Mouse (Mus musculus) midbrain, embryonic 12.5 days (tissue): ENCODE measurements around the gene Fmo1. TPM values are rescaled to one million over a fixed set of nuclear protein-coding genes. Genes with fewer than 3 reads are reported as not detected.
"Not testable (repeated sequence)": the region's sequence is repeated elsewhere in the genome, so short reads cannot be mapped to it uniquely, and the experiment has no call there.

ENCODE experiments used
- ATAC-seq: fragments of 200-750 bp; cut with Nextera tagmentation; 2 replicates; pipeline ENCODE4 v1.8.0; 2017; ENCODE audit warnings: low read depth, moderate TSS enrichment, moderate library complexity; ENCODE audit not compliant: low FRiP score
- H3K27ac ChIP-seq: fragments of 300-500 bp; sonication (generic); replicated peaks from 2 replicates; pipeline ENCODE4 v1.5.1; 2016; ENCODE audit warnings: mild to moderate bottlenecking
- H3K27me3 ChIP-seq: fragments of 300-500 bp; sonication (generic); 2 replicates; pipeline ENCODE4 v1.6.1; 2016; ENCODE audit warnings: mild to moderate bottlenecking
- H3K36me3 ChIP-seq: fragments of 300-500 bp; sonication (generic); 2 replicates; pipeline ENCODE4 v1.6.1; 2016
- H3K4me1 ChIP-seq: fragments of 300-500 bp; sonication (generic); 2 replicates; pipeline ENCODE4 v1.6.1; 2016
- H3K4me2 ChIP-seq: fragments of 300-500 bp; sonication (generic); replicated peaks from 2 replicates; pipeline ENCODE4 v1.6.1; 2016; ENCODE audit warnings: mild to moderate bottlenecking, moderate library complexity
- H3K4me3 ChIP-seq: fragments of 300-500 bp; sonication (generic); 2 replicates; pipeline ENCODE4 v1.5.1; 2016; ENCODE audit warnings: mild to moderate bottlenecking
- H3K9ac ChIP-seq: fragments of 300-500 bp; sonication (generic); replicated peaks from 2 replicates; pipeline ENCODE4 v1.6.1; 2016; ENCODE audit warnings: mild to moderate bottlenecking, moderate library complexity
- H3K9me3 ChIP-seq: fragments of 300-500 bp; sonication (generic); 2 replicates; pipeline ENCODE4 v1.6.1; 2016; ENCODE audit warnings: mild to moderate bottlenecking
- WGBS: fragments of 180-500 bp; shearing (Covaris S2); methylation state at CpG from one replicate; pipeline ENCODE4 v1.1.7; 2016; 5-methylcytosine and 5-hydroxymethylcytosine counted together
- polyA plus RNA-seq: library from polyadenylated mRNA; unstranded; fragments of >200 nt; fragmentation: Nextera tagmentation; extraction: Ambion mirVana; gene quantifications from 2 replicates; pipeline ENCODE4 v1.2.1, GENCODE M21; 2016

The Fmo1 gene
- polyA plus RNA-seq, 1 experiment from 2014 or later, result 26.9 TPM

- H3K4me3 ChIP-seq, result no peak overlapping the region
- H3K27ac ChIP-seq, result no peak overlapping the region
- no peak overlapping the region for H3K9ac ChIP-seq
- no peak overlapping the region for H3K4me2 ChIP-seq
- WGBS, result 76% methylated on average over 10 of the region's 10 CpGs
- ATAC-seq, result no peak
- no peaks in the 10 kb centered on the region for H3K36me3 ChIP-seq
- H3K9me3 ChIP-seq, result no peaks in the 10 kb centered on the region
- no peaks in the 10 kb centered on the region for H3K27me3 ChIP-seq
- no peaks in the 10 kb centered on the region for H3K4me1 ChIP-seq
Observed at GRCm38 (mm10) chr1:162815381-162816127, 50.9 kb downstream of the Fmo1 start.

DNA sequence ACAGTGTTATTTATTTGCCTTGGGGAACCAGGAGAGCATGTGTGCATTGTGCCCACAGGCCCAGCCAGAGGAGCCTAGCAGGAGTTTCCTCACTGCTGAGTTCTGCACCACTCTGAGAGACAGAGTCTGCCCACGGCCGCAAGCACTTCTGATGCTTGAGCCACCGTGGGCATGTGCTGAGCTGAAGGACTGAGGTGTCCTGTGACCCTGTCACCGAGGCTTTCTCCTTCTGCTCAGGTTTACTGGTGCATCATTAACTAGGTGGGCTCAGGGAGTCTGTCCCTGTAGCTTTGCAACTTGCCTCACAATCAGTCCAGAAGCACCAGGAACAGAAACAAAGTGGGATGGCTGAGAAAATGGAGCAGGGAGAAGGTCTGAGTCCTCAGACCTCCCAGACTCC is 51.5 kb downstream of the Fmo1 start:
- Histone ChIP-seq H3K27ac (no peak overlapping the region), H3K4me2 (no peak overlapping the region), H3K27me3 (no peaks in the 10 kb centered on the region), H3K9me3 (no peaks in the 10 kb centered on the region), H3K36me3 (no peaks in the 10 kb centered on the region), H3K9ac (no peak overlapping the region; the same call in 1 of the 2 replicates), H3K4me1 (no peaks in the 10 kb centered on the region), H3K4me3 (no peak overlapping the region)
- WGBS, result 79% methylated on average over 4 of the region's 4 CpGs
- no peak for ATAC-seq

- H3K36me3 ChIP-seq, result no peaks in the 10 kb centered on the region
- H3K9ac ChIP-seq, result no peak within 1 kb of the TSS
- no peak within 1 kb of the TSS for H3K27ac ChIP-seq
- 0 out of 2 replicates have a peak, but pooled peaks have one; percentile 16 for ATAC-seq
- H3K9me3 ChIP-seq, result no peaks in the 10 kb centered on the region
- no peaks in the 10 kb centered on the region for H3K4me1 ChIP-seq
- H3K4me2 ChIP-seq, result no peak within 1 kb of the TSS
- 49% methylated on average over 8 of the region's 8 CpGs for WGBS
- H3K27me3 ChIP-seq, result no peaks in the 10 kb centered on the region
- no peak within 1 kb of the TSS for H3K4me3 ChIP-seq
Observed at GRCm38 (mm10) chr1:162813836-162814156, 52.6 kb downstream of the Fmo1 start, which contains the start of gene Fmo4. TSS of gene Fmo4 (minus strand) at chr1:162813972.

GRCm38 (mm10) chr1:162813143-162813835 is 53.1 kb downstream of the Fmo1 start:
- no peak overlapping the region for H3K27ac ChIP-seq
- H3K27me3 ChIP-seq, result no peaks in the 10 kb centered on the region
- H3K36me3 ChIP-seq, result no peaks in the 10 kb centered on the region
- H3K4me3 ChIP-seq, result no peak overlapping the region
- no peak overlapping the region for H3K9ac ChIP-seq
- no peaks in the 10 kb centered on the region for H3K9me3 ChIP-seq
- ATAC-seq, result no peak
- no peak overlapping the region for H3K4me2 ChIP-seq
- WGBS, result 86% methylated on average over 9 of the region's 9 CpGs
- no peaks in the 10 kb centered on the region for H3K4me1 ChIP-seq

- no peaks in the 10 kb centered on the region for H3K9me3 ChIP-seq
- H3K27me3 ChIP-seq, result no peaks in the 10 kb centered on the region
- H3K4me3 ChIP-seq, result no peak overlapping the region
- ATAC-seq, result no peak
- H3K27ac ChIP-seq, result no peak overlapping the region
- no peaks in the 10 kb centered on the region for H3K36me3 ChIP-seq
- 82% methylated on average over 3 of the region's 3 CpGs for WGBS
- no peak overlapping the region for H3K4me2 ChIP-seq
- H3K4me1 ChIP-seq, result no peaks in the 10 kb centered on the region
- no peak overlapping the region for H3K9ac ChIP-seq
Observed at GRCm38 (mm10) chr1:162808541-162808940, 57.9 kb downstream of the Fmo1 start.

GRCm38 (mm10) chr1:162807441-162807840 is 59.0 kb downstream of the Fmo1 start:
- Histone ChIP-seq H3K27me3 (no peaks in the 10 kb centered on the region), H3K4me2 (no peak overlapping the region), H3K9me3 (no peaks in the 10 kb centered on the region), H3K4me3 (no peak overlapping the region), H3K4me1 (no peaks in the 10 kb centered on the region), H3K27ac (no peak overlapping the region), H3K36me3 (no peaks in the 10 kb centered on the region), H3K9ac (no peak overlapping the region)
- no peak for ATAC-seq
- WGBS, result 88% methylated on average over 5 of the region's 5 CpGs

DNA sequence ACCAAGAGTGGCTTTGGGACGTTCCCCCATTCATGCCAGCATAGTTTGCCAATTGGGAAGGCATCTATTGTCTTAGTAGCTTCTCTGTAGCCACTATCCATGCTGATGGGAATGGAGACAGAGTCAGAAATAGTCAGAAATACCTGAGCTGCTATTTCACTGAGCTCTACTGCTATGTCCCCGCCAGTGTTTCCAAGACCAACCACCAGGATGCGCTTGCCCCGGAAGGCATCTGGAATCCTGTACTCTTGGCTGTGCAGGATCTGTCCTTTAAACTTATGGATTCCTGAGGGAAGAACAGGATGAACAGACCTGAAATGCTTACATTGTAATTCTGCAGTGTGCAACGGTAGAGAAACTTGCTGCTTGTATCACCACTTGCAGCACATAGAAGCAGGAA is 61.4 kb downstream of the Fmo1 start:
- Histone ChIP-seq H3K4me2 (no peak overlapping the region), H3K27me3 (no peaks in the 10 kb centered on the region), H3K4me3 (no peak overlapping the region), H3K36me3 (no peaks in the 10 kb centered on the region), H3K4me1 (no peaks in the 10 kb centered on the region), H3K9me3 (no peaks in the 10 kb centered on the region), H3K27ac (no peak overlapping the region), H3K9ac (no peak overlapping the region)
- ATAC-seq, result no peak
- 57% methylated on average over 5 of the region's 5 CpGs for WGBS

DNA sequence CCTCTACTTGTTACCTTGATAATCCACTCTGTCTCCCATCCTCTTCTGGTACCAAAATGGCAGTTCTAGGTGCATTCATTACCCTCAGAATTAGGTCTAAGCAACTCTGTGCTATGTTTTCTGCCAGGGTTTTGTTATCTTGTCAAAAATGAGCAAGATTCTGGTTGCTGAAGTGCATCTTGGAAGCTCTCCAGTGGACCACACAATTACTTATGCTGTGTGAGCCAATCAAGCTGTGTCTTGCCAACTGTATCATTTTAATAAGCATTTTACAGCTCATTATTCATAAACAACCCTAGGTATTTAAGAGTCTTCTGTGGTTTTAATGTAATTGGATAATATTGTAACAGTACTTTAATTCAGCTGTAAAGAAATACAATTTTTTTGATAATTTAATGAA is 70.0 kb downstream of the Fmo1 start:
- ATAC-seq, result no peak
- Histone ChIP-seq H3K36me3 (no peaks in the 10 kb centered on the region), H3K9me3 (no peaks in the 10 kb centered on the region), H3K4me1 (no peaks in the 10 kb centered on the region), H3K27ac (no peak overlapping the region), H3K4me2 (no peak overlapping the region), H3K4me3 (no peak overlapping the region), H3K9ac (no peak overlapping the region), H3K27me3 (no peaks in the 10 kb centered on the region)

DNA sequence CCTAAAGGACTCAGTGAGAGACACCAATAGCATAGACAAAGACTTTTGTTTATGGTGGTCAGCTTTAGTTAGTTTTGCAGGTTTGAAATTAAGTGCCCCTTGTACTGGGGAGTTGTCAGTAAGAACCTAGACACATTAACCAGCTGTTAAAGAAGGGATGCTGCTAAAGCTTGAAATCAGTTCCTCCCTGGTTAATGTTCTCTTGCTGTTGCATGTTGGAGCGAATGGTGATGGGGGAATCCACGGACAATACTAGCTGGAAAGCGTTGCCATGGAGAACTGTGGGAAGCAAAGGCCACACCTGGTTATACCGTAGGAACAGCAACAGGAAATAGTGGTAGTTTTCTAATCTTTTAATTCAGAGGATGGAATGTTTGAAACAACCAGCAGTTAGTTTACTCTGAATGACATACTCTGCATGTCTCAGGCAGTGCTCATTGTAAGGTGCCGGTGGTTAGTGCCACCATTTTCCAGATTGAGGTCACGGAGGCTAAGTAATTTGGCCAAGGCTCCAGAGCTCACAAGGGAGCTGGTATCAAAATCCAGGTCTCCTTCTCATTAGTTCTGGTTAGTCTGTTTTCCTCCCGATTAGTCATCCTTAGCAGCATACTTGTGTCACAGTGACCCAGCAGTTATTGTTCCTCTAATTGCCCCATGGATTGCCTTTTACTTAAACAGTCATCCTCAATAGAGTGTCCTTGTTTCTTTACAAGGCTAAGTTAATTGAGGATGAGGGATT is 73.9 kb downstream of the Fmo1 start:
- no peaks in the 10 kb centered on the region for H3K27me3 ChIP-seq
- no peak overlapping the region for H3K27ac ChIP-seq
- H3K4me1 ChIP-seq, result no peaks in the 10 kb centered on the region
- WGBS, result 68% methylated on average over 7 of the region's 7 CpGs
- no peaks in the 10 kb centered on the region for H3K9me3 ChIP-seq
- H3K4me2 ChIP-seq, result no peak overlapping the region
- H3K4me3 ChIP-seq, result no peak overlapping the region
- no peak overlapping the region for H3K9ac ChIP-seq
- no peak for ATAC-seq
- H3K36me3 ChIP-seq, result no peaks in the 10 kb centered on the region

- no peak overlapping the region for H3K9ac ChIP-seq
- WGBS, result 85% methylated on average over 4 of the region's 4 CpGs
- H3K9me3 ChIP-seq, result no peaks in the 10 kb centered on the region
- H3K4me1 ChIP-seq, result no peaks in the 10 kb centered on the region
- no peak overlapping the region for H3K4me2 ChIP-seq
- H3K27ac ChIP-seq, result no peak overlapping the region
- ATAC-seq, result no peak
- no peaks in the 10 kb centered on the region for H3K27me3 ChIP-seq
- no peak overlapping the region for H3K4me3 ChIP-seq
- H3K36me3 ChIP-seq, result no peaks in the 10 kb centered on the region
Observed at GRCm38 (mm10) chr1:162785222-162785621, 81.2 kb downstream of the Fmo1 start.

DNA sequence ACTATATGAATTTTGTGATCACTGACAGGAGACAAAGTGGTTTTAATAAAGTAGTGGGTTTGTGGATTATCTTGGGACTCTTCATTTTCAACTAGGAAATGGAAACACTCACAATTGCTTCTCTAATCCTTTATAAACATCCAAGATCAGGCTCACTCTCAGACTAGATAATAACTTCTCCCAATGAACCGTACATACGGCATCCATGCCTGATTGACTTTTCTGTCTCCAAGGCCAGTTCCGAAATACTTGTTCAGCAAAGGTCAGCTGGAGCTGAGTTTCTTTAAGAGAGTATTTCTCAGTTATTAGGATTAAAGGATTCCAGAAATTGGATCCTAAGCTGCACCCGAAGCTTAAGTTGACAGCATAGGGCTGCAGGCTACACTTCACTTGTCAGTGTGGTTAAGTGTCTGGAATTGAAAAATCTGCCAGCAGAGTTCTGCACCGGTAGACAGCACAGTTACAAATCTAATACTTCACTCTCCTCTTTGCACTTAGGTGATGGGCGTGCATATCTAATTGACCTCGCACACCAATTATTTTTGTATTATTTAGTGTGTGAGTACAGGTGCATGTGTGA is 82.7 kb downstream of the Fmo1 start:
- H3K27me3 ChIP-seq, result no peaks in the 10 kb centered on the region
- no peak for ATAC-seq
- H3K4me3 ChIP-seq, result no peak overlapping the region
- H3K9me3 ChIP-seq, result no peaks in the 10 kb centered on the region
- no peaks in the 10 kb centered on the region for H3K4me1 ChIP-seq
- no peaks in the 10 kb centered on the region for H3K36me3 ChIP-seq
- WGBS, result 68% methylated on average over 7 of the region's 7 CpGs
- no peak overlapping the region for H3K4me2 ChIP-seq
- H3K9ac ChIP-seq, result no peak overlapping the region
- no peak overlapping the region for H3K27ac ChIP-seq

GRCm38 (mm10) chr1:162781035-162781434 is 85.4 kb downstream of the Fmo1 start:
- not testable (repeated sequence) for H3K9ac ChIP-seq, H3K4me2 ChIP-seq, H3K4me3 ChIP-seq, H3K27ac ChIP-seq, H3K36me3 ChIP-seq, ATAC-seq, H3K4me1 ChIP-seq, H3K27me3 ChIP-seq, H3K9me3 ChIP-seq
- WGBS, result 87% methylated on average over 2 of the region's 2 CpGs
